Mouse (Mus musculus): ENCODE measurements at regions not wholly inside any gene's neighbourhood (a gene's known extent, or its start where the extent isn't known, plus 50 kb on each side); places are given as distances from the start of the nearest gene placed in this dataset.

- TF ChIP-seq CTCF (IDR thresholded peaks at IDR 0.05; ENCODE audit: borderline replicate concordance, control insufficient read depth, extremely low read depth, insufficient read depth, low read length, poor library complexity) (no peak), POLR2A (IDR thresholded peaks at IDR 0.05; ENCODE audit: control insufficient read depth, extremely low read depth, insufficient read depth, low read length, poor library complexity) (no peak)
These were observed 419.5 kb upstream of the Cd180 start for GRCm38 (mm10) chr13:102273818-102274217.
